Mouse (Mus musculus): ENCODE results near the gene Cyld. TPM values are rescaled to one million over a fixed set of nuclear protein-coding genes. Genes with fewer than 3 reads are reported as not detected.
"Not testable (repeated sequence)": the region's sequence is repeated elsewhere in the genome, so short reads cannot be mapped to it uniquely, and the experiment has no call there.

Gene Cyld
- 3.7 and 4.6 TPM in 2 replicates for polyA plus RNA-seq (2015; fragmentation: Nextera tagmentation; extraction: Ambion mirVana)

DNA sequence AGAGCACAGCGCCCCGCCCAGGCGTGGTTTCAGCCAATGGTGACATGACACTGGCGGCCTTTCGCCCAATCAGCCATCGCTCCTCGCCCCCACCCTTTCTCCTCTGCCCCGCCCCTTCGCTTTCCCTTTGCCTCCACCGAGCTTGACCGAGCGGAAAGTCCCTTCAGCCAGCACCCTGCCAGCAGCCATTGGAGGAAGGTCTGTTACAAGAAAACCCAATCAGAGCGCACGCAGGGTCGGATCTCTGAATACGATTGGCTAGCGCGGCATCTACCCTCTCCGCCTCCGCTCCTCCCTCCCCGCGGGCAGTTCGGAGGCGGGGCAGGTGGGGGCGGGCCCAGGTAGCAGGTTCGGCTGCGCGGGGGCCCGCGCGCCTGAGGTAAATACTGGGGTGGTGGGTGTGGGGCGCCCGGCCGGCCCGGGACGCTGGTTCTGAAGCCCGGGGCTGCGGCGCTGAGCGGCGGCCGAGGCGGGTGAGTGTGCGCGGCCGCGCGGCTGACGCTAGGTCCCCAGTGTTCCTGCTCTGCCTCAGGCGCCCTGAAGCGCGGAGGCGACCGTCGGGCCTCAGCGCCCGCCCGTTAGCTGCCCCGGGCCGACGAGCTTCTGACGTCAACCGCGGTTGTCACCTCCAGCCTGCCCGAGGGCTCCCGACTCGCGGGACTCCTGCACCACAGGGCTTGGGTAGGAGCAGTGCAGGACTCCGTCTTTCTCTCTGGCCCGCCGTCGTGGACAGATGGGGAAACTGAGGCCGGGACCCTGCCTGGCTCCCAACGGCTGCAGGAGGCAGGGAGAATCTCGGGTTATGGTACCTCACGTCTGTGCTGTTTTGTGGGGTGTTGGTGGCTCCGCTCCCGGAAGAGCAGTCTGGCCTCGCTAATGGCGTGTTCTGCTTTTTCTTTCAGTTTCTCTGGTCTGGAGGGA lies at the start of gene Cyld:
TSS of gene Cyld (plus strand) at position 308 of the 921 bp plus-strand sequence.
- ATAC-seq (peak; percentile 98), DNase-seq (peak; percentile 99)
- H3K4me2 ChIP-seq (ENCODE audit: low read depth, low read length) = peak within 1 kb of the TSS; percentile 70
- no peaks in the 10 kb centered on the region for H3K27me3 ChIP-seq (ENCODE audit: insufficient read depth, low read length)
- peak within 1 kb of the TSS; percentile 90 for H3K4me3 ChIP-seq (ENCODE audit: low read depth, low read length)
- H3K9ac ChIP-seq (replicated peaks) = peak within 1 kb of the TSS; percentile 84
- H3K4me1 ChIP-seq (ENCODE audit: insufficient read depth) = peaks cover 12% of the 10 kb centered on the region
- WGBS (ENCODE audit: insufficient replicate concordance) = under 1% methylated on average over 58 of the region's 80 CpGs
- H3K36me3 ChIP-seq (replicated peaks; ENCODE audit: insufficient read depth, low read length) = no peaks in the 10 kb centered on the region
- no peaks in the 10 kb centered on the region for H3K9me3 ChIP-seq (ENCODE audit: low read length)
- TF ChIP-seq CTCF (IDR thresholded peaks at IDR 0.05; ENCODE audit: low read depth) = no peak
- 0 out of 2 replicates have a peak, but pooled peaks have one; percentile 57 for TF ChIP-seq EP300 (IDR thresholded peaks at IDR 0.05; ENCODE audit: low read depth)
- H3K27ac ChIP-seq (ENCODE audit: low read depth) = peak within 1 kb of the TSS; percentile 96

- no peak for ATAC-seq
- no peaks in the 10 kb centered on the region for H3K36me3 ChIP-seq (replicated peaks; ENCODE audit: insufficient read depth, low read length)
- H3K27me3 ChIP-seq (ENCODE audit: insufficient read depth, low read length) = no peaks in the 10 kb centered on the region
- no peak overlapping the region for H3K4me3 ChIP-seq (ENCODE audit: low read depth, low read length)
- peaks cover 16% of the 10 kb centered on the region for H3K4me1 ChIP-seq (ENCODE audit: insufficient read depth)
- DNase-seq = no peak
- peak overlapping the region; percentile 74; the same call in 1 of the 2 replicates for H3K4me2 ChIP-seq (ENCODE audit: low read depth, low read length)
- H3K9me3 ChIP-seq (ENCODE audit: low read length) = no peaks in the 10 kb centered on the region
- H3K9ac ChIP-seq (replicated peaks) = no peak overlapping the region
- H3K27ac ChIP-seq (ENCODE audit: low read depth) = no peak overlapping the region
- TF ChIP-seq CTCF (IDR thresholded peaks at IDR 0.05; ENCODE audit: low read depth) (no peak), EP300 (IDR thresholded peaks at IDR 0.05; ENCODE audit: low read depth) (no peak)
Measured at GRCm38 (mm10) chr8:88648322-88648721, 48.5 kb upstream of the Cyld start.

- H3K4me2 ChIP-seq (ENCODE audit: low read depth, low read length) = no peak overlapping the region
- H3K4me1 ChIP-seq (ENCODE audit: insufficient read depth) = peaks cover 16% of the 10 kb centered on the region
- TF ChIP-seq EP300 (IDR thresholded peaks at IDR 0.05; ENCODE audit: low read depth) (no peak), CTCF (IDR thresholded peaks at IDR 0.05; ENCODE audit: low read depth) (no peak)
- H3K27me3 ChIP-seq (ENCODE audit: insufficient read depth, low read length) = no peaks in the 10 kb centered on the region
- WGBS (ENCODE audit: insufficient replicate concordance) = 61% methylated on average over 6 of the region's 6 CpGs
- H3K9ac ChIP-seq (replicated peaks) = no peak overlapping the region
- no peak for DNase-seq
- H3K9me3 ChIP-seq (ENCODE audit: low read length) = no peaks in the 10 kb centered on the region
- no peaks in the 10 kb centered on the region for H3K36me3 ChIP-seq (replicated peaks; ENCODE audit: insufficient read depth, low read length)
- H3K27ac ChIP-seq (ENCODE audit: low read depth) = no peak overlapping the region
- no peak for ATAC-seq
- no peak overlapping the region for H3K4me3 ChIP-seq (ENCODE audit: low read depth, low read length)
Measured at GRCm38 (mm10) chr8:88650016-88650708, 46.7 kb upstream of the Cyld start.

DNA sequence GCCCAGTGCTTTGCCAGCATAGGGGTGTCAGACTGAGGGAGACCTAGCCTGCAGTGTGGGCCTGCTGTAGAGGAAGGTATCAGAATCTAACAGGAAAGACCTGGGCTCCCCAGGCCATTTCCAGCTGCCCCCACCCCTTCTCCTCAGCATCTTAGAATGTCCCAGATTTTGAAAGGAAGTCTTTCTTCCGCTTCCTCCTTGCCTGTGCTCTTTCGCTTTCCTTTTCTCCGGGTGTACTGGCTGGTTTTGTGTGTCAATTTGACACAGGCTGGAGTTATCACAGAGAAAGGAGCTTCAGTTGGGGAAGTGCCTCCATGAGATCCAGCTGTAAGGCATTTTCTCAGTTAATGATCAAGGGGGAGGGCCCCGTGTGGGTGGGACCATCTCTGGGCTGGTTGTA lies 45.7 kb upstream of the Cyld start:
- H3K9me3 ChIP-seq (ENCODE audit: low read length); H3K4me2 ChIP-seq (ENCODE audit: low read depth, low read length); H3K36me3 ChIP-seq (replicated peaks; ENCODE audit: insufficient read depth, low read length); H3K4me3 ChIP-seq (ENCODE audit: low read depth, low read length); H3K27ac ChIP-seq (ENCODE audit: low read depth); H3K27me3 ChIP-seq (ENCODE audit: insufficient read depth, low read length); DNase-seq; H3K9ac ChIP-seq (replicated peaks); ATAC-seq: not testable (repeated sequence)
- 49% methylated on average over 4 of the region's 4 CpGs for WGBS (ENCODE audit: insufficient replicate concordance)
- H3K4me1 ChIP-seq (ENCODE audit: insufficient read depth) = peaks cover 16% of the 10 kb centered on the region

DNA sequence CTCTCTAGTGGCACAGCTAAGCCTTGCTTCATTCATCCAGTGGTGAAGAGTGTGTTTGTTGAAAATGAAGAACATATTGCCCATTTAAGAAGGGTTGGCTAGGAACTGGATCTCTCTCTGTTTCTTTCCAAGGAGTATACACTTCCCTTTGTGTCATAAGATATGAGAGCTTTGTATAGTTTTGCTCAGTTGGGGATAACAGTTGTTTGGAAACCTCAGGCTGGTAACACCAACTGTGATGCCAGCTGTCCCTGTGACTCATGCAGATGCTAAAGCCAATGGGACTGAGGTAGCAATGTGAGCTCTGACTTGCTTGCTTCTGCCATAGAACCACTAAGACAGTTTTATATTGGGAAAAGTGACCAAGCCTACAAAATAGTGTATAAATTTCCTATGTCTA lies 41.5 kb upstream of the Cyld start:
- TF ChIP-seq CTCF (IDR thresholded peaks at IDR 0.05; ENCODE audit: low read depth) (no peak), EP300 (IDR thresholded peaks at IDR 0.05; ENCODE audit: low read depth) (no peak)

DNA sequence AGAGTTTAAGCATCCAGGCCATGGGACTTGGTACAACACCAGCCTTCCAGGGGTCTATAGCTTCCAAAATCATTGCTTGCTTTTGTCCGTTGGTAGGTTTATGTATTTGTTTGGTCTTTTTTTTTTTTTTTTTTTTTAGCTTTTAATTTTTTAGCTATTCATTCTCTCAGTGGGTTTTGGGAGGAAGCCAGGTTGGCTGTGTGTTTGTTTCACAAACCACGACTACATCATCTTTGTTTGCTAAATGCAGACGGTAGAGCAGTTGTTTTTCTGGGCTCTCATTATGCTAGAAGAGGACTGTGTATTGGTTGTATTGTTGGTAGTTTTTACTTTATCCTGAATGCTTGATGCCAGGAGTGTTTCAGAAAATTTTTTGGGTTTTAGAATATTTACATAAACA lies 37.0 kb upstream of the Cyld start:
- no peak for DNase-seq
- 63% methylated on average over 3 of the region's 3 CpGs for WGBS (ENCODE audit: insufficient replicate concordance)
- Histone ChIP-seq H3K4me1 (ENCODE audit: insufficient read depth) (0 out of 2 replicates have a peak, but pooled peaks cover 5% of the 10 kb centered on the region), H3K36me3 (replicated peaks; ENCODE audit: insufficient read depth, low read length) (no peaks in the 10 kb centered on the region), H3K27ac (ENCODE audit: low read depth) (no peak overlapping the region), H3K9ac (replicated peaks) (no peak overlapping the region), H3K27me3 (ENCODE audit: insufficient read depth, low read length) (no peaks in the 10 kb centered on the region), H3K9me3 (ENCODE audit: low read length) (no peaks in the 10 kb centered on the region), H3K4me3 (ENCODE audit: low read depth, low read length) (no peak overlapping the region), H3K4me2 (ENCODE audit: low read depth, low read length) (no peak overlapping the region)
- ATAC-seq = no peak
- no peak for TF ChIP-seq EP300 (IDR thresholded peaks at IDR 0.05; ENCODE audit: low read depth)
- no peak for TF ChIP-seq CTCF (IDR thresholded peaks at IDR 0.05; ENCODE audit: low read depth)

More for the DNA sequence above, 41.5 kb upstream of the Cyld start:
- DNase-seq (no peak), ATAC-seq (no peak)
- Histone ChIP-seq H3K4me1 (ENCODE audit: insufficient read depth) (peaks cover 4% of the 10 kb centered on the region; the same call in 1 of the 2 replicates), H3K4me3 (ENCODE audit: low read depth, low read length) (no peak overlapping the region), H3K36me3 (replicated peaks; ENCODE audit: insufficient read depth, low read length) (no peaks in the 10 kb centered on the region), H3K9me3 (ENCODE audit: low read length) (no peaks in the 10 kb centered on the region), H3K4me2 (ENCODE audit: low read depth, low read length) (no peak overlapping the region), H3K27ac (ENCODE audit: low read depth) (no peak overlapping the region), H3K27me3 (ENCODE audit: insufficient read depth, low read length) (no peaks in the 10 kb centered on the region), H3K9ac (replicated peaks) (no peak overlapping the region)
